Mouse (Mus musculus) erythroblast, embryonic 14.5 days (primary cell): ENCODE results near the gene Cacna1h.

Source experiments
- GATA1 ChIP-seq: IDR thresholded peaks from 2 replicates; pipeline ENCODE4 v1.6.1; 2012; ENCODE audit warnings: low read length, inconsistent platforms, mixed read lengths
- TAL1 ChIP-seq: IDR thresholded peaks from 3 replicates; pipeline ENCODE4 v1.6.1; 2012; ENCODE audit warnings: low read length, inconsistent platforms, mixed read lengths

DNA sequence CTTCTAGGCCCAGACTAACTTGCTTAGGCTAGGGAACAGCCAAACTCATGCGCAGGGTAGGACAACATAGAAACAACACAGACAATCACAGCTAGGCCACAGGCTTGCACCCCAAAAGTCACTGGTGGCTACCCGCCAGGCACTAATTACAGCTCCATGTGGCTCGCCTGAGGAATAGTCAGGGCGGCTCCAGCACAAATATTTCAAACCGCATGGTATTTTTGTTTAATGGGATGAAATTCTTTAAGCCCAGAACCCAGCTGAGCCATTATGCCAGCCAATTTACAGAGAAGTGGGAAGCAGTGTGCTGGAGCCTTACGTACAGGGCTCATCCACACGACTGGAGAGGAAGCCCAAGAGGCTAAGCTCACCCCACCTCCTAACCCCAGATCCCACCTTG is 24.0 kb downstream of the Cacna1h start:
- TF ChIP-seq GATA1 (no peak), TAL1 (no peak)
